Mouse (Mus musculus) erythroblast, embryonic 14.5 days (primary cell): Measurements from ENCODE around the gene Mybph. TPM values are rescaled to one million over a fixed set of nuclear protein-coding genes. Genes with fewer than 3 reads are reported as not detected.
"Not testable (repeated sequence)": the region's sequence is repeated elsewhere in the genome, so short reads cannot be mapped to it uniquely, and the experiment has no call there.

Source experiments
- H3K27me3 ChIP-seq: 2 replicates; pipeline ENCODE4 v1.6.1; 2012; ENCODE audit warnings: inconsistent platforms; ENCODE audit not compliant: control insufficient read depth
- H3K36me3 ChIP-seq: 2 replicates; pipeline ENCODE4 v1.6.1; 2012; ENCODE audit warnings: mild to moderate bottlenecking, inconsistent platforms; ENCODE audit not compliant: control insufficient read depth
- H3K4me1 ChIP-seq: 2 replicates; pipeline ENCODE4 v1.6.1; 2012; ENCODE audit warnings: inconsistent platforms; ENCODE audit not compliant: control insufficient read depth
- H3K4me3 ChIP-seq: replicated peaks from 2 replicates; pipeline ENCODE3; 2012; ENCODE audit warnings: moderate library complexity, mild to moderate bottlenecking, inconsistent platforms
- H3K9me3 ChIP-seq: 2 replicates; pipeline ENCODE4 v1.6.1; 2012; ENCODE audit warnings: low read length, inconsistent platforms, mixed read lengths; ENCODE audit not compliant: control insufficient read depth
- GATA1 ChIP-seq: IDR thresholded peaks from 2 replicates; pipeline ENCODE4 v1.6.1; 2012; ENCODE audit warnings: low read length, inconsistent platforms, mixed read lengths
- TAL1 ChIP-seq: IDR thresholded peaks from 3 replicates; pipeline ENCODE4 v1.6.1; 2012; ENCODE audit warnings: low read length, inconsistent platforms, mixed read lengths
- polyA plus RNA-seq: library from polyadenylated mRNA; stranded (reverse); fragments of >175 nt; gene quantifications from 2 replicates; pipeline ENCODE4 v1.2.3, GENCODE M21; 2012

Mybph gene
- polyA plus RNA-seq, 1 experiment, result not detected

GRCm38 (mm10) chr1:134245004-134245717 is 51.9 kb downstream of the Mybph start:
- H3K36me3 ChIP-seq, result no peaks in the 10 kb centered on the region
- H3K4me1 ChIP-seq, result peaks cover 6% of the 10 kb centered on the region; the same call in 1 of the 2 replicates
- TF ChIP-seq GATA1 (no peak), TAL1 (no peak)
- 0 out of 2 replicates have a peak, but pooled peaks cover 3% of the 10 kb centered on the region for H3K27me3 ChIP-seq
- no peak overlapping the region for H3K4me3 ChIP-seq
- no peaks in the 10 kb centered on the region for H3K9me3 ChIP-seq

GRCm38 (mm10) chr1:134246590-134246989 is 53.3 kb downstream of the Mybph start:
- Histone ChIP-seq H3K4me1 (peaks cover 6% of the 10 kb centered on the region; the same call in 1 of the 2 replicates), H3K36me3 (no peaks in the 10 kb centered on the region), H3K27me3 (0 out of 2 replicates have a peak, but pooled peaks cover 3% of the 10 kb centered on the region), H3K9me3 (no peaks in the 10 kb centered on the region), H3K4me3 (no peak overlapping the region)
- TF ChIP-seq TAL1 (no peak), GATA1 (no peak)

GRCm38 (mm10) chr1:134249681-134250080 is 56.4 kb downstream of the Mybph start:
- not testable (repeated sequence) for H3K4me1 ChIP-seq

More at GRCm38 (mm10) chr1:134249681-134250080, 56.4 kb downstream of the Mybph start:
- H3K27me3 ChIP-seq, H3K36me3 ChIP-seq, H3K4me3 ChIP-seq, H3K9me3 ChIP-seq: not testable (repeated sequence)

Other genes starting within 250 kb of the Mybph start
- not detected in 2 replicates for gene Fmod, start 156.2 kb upstream of the Mybph start, polyA plus RNA-seq
- 13.2 and 14.8 TPM in 2 replicates for gene Btg2, start 114.3 kb upstream of the Mybph start, polyA plus RNA-seq
- not detected in 2 replicates for gene Chit1, start 82.2 kb upstream of the Mybph start, polyA plus RNA-seq
- gene Chil1, start 11.3 kb upstream of the Mybph start, polyA plus RNA-seq, result not detected in 2 replicates
- gene Adora1, start 42.0 kb downstream of the Mybph start, polyA plus RNA-seq, result not detected in 2 replicates
- not detected in 2 replicates for gene Myog, start 96.5 kb downstream of the Mybph start, polyA plus RNA-seq
- gene Ppfia4, start 139.5 kb downstream of the Mybph start, polyA plus RNA-seq, result 0.03 and 0.08 TPM in 2 replicates
- 2.8 and 2.9 TPM in 2 replicates for gene Tmem183a, start 168.5 kb downstream of the Mybph start, polyA plus RNA-seq
- gene 4933406M09Rik, start 192.5 kb downstream of the Mybph start, polyA plus RNA-seq, result 0.02 TPM in 1 of 2 replicates, not detected in the other
- 3.2 and 3.7 TPM in 2 replicates for gene Cyb5r1, start 212.1 kb downstream of the Mybph start, polyA plus RNA-seq
- gene Adipor1, start 221.9 kb downstream of the Mybph start, polyA plus RNA-seq, result 58.2 and 72.8 TPM in 2 replicates